Mouse (Mus musculus) ovary, adult 2 months (tissue): Measurements from ENCODE around the gene Gas8. TPM values are rescaled to one million over a fixed set of nuclear protein-coding genes. Genes with fewer than 3 reads are reported as not detected.

ENCODE experiments used
- polyA plus RNA-seq: library from polyadenylated mRNA; depleted of rRNA; stranded (reverse); fragments of >200 nt; gene quantifications from 2 replicates; pipeline ENCODE4 v1.2.3, GENCODE M21; 2012; rRNA removed

Gene Gas8
- 11.7 and 13.4 TPM in 2 replicates for polyA plus RNA-seq

GRCm38 (mm10) chr8:123518667-123519066, at the start of gene Gas8:
Gas8 (plus strand) TSS chr8:123518834.

GRCm38 (mm10) chr8:123477737-123478258, 40.8 kb upstream of the Gas8 start, which contains the start of gene Afg3l1:
Afg3l1 (plus strand) TSS chr8:123477903.

GRCm38 (mm10) chr8:123514781-123515539, 3.7 kb upstream of the Gas8 start, which contains the start of gene Dbndd1:
Dbndd1 (minus strand) TSS chr8:123515463.

Other genes starting within 250 kb of the Gas8 start
- 30.3 and 45.1 TPM in 2 replicates for gene Fanca, start 200.3 kb upstream of the Gas8 start, polyA plus RNA-seq
- gene Spire2, start 186.1 kb upstream of the Gas8 start, polyA plus RNA-seq: 6.3 and 7.2 TPM in 2 replicates
- gene Tcf25, start 145.1 kb upstream of the Gas8 start, polyA plus RNA-seq: 167 and 216 TPM in 2 replicates
- 0.06 and 0.11 TPM in 2 replicates for gene Mc1r, start 111.7 kb upstream of the Gas8 start, polyA plus RNA-seq
- gene Tubb3, start 107.4 kb upstream of the Gas8 start, polyA plus RNA-seq: 49.4 and 66.3 TPM in 2 replicates
- gene Def8, start 95.3 kb upstream of the Gas8 start, polyA plus RNA-seq: 41.7 and 43.9 TPM in 2 replicates
- gene Afg3l1, start 40.9 kb upstream of the Gas8 start, polyA plus RNA-seq: 24.2 and 27.4 TPM in 2 replicates
- gene Dbndd1, start 3.4 kb upstream of the Gas8 start, polyA plus RNA-seq: 8.7 and 8.9 TPM in 2 replicates
- 24.0 and 26.4 TPM in 2 replicates for gene Rhou, start 135.1 kb downstream of the Gas8 start, polyA plus RNA-seq